Mouse (Mus musculus): Measurements from ENCODE around the gene Cntrob. TPM values are rescaled to one million over a fixed set of nuclear protein-coding genes. Genes with fewer than 3 reads are reported as not detected.

Gene Cntrob
- polyA plus RNA-seq, 1 experiment from 2014 or later, result 17.3 TPM

- Histone ChIP-seq H3K9me3 (no peaks in the 10 kb centered on the region), H3K4me3 (no peak overlapping the region), H3K27me3 (no peaks in the 10 kb centered on the region), H3K27ac (replicated peaks) (no peak overlapping the region), H3K4me2 (no peak overlapping the region), H3K36me3 (no peaks in the 10 kb centered on the region; the same call in 1 of the 2 replicates), H3K9ac (no peak overlapping the region), H3K4me1 (replicated peaks) (no peaks in the 10 kb centered on the region)
- 93% methylated on average over 5 of the region's 5 CpGs for WGBS
- no peak for ATAC-seq (ENCODE audit: low FRiP score, low read depth)
Observed at GRCm38 (mm10) chr11:69291111-69291510, 32.5 kb downstream of the Cntrob start.

GRCm38 (mm10) chr11:69277267-69277666 is 46.3 kb downstream of the Cntrob start:
- no peaks in the 10 kb centered on the region for H3K9me3 ChIP-seq
- H3K27ac ChIP-seq (replicated peaks), result no peak overlapping the region
- WGBS, result 67% methylated on average over 5 of the region's 5 CpGs
- H3K4me2 ChIP-seq, result no peak overlapping the region
- no peaks in the 10 kb centered on the region for H3K4me1 ChIP-seq (replicated peaks)
- H3K9ac ChIP-seq, result no peak overlapping the region
- H3K27me3 ChIP-seq, result no peaks in the 10 kb centered on the region
- no peaks in the 10 kb centered on the region for H3K36me3 ChIP-seq
- H3K4me3 ChIP-seq, result no peak overlapping the region
- no peak for ATAC-seq (ENCODE audit: low FRiP score, low read depth)

- no peak overlapping the region for H3K9ac ChIP-seq
- no peak overlapping the region for H3K4me3 ChIP-seq
- H3K27me3 ChIP-seq, result no peaks in the 10 kb centered on the region
- H3K27ac ChIP-seq (replicated peaks), result no peak overlapping the region
- no peak for ATAC-seq (ENCODE audit: low FRiP score, low read depth)
- no peaks in the 10 kb centered on the region for H3K9me3 ChIP-seq
- 62% methylated on average over 2 of the region's 2 CpGs for WGBS
- no peaks in the 10 kb centered on the region for H3K36me3 ChIP-seq
- H3K4me2 ChIP-seq, result no peak overlapping the region
- H3K4me1 ChIP-seq (replicated peaks), result no peaks in the 10 kb centered on the region
Observed at GRCm38 (mm10) chr11:69276081-69276480, 47.5 kb downstream of the Cntrob start.

GRCm38 (mm10) chr11:69275650-69276049 is 47.9 kb downstream of the Cntrob start:
- H3K4me2 ChIP-seq, result no peak overlapping the region

GRCm38 (mm10) chr11:69272122-69272740 is 51.3 kb downstream of the Cntrob start:
- H3K9ac ChIP-seq, result no peak overlapping the region
- H3K9me3 ChIP-seq, result no peaks in the 10 kb centered on the region
- H3K36me3 ChIP-seq, result no peaks in the 10 kb centered on the region
- H3K4me3 ChIP-seq, result no peak overlapping the region
- no peak overlapping the region for H3K27ac ChIP-seq (replicated peaks)
- no peak for ATAC-seq (ENCODE audit: low FRiP score, low read depth)
- 0 out of 2 replicates have a peak, but pooled peaks cover 3% of the 10 kb centered on the region for H3K4me1 ChIP-seq (replicated peaks)
- WGBS, result 38% methylated on average over 16 of the region's 16 CpGs
- H3K4me2 ChIP-seq, result no peak overlapping the region
- H3K27me3 ChIP-seq, result no peaks in the 10 kb centered on the region

More at GRCm38 (mm10) chr11:69275650-69276049, 47.9 kb downstream of the Cntrob start:
- Histone ChIP-seq H3K4me1 (replicated peaks) (no peaks in the 10 kb centered on the region), H3K36me3 (no peaks in the 10 kb centered on the region), H3K4me3 (no peak overlapping the region), H3K27me3 (no peaks in the 10 kb centered on the region), H3K9ac (no peak overlapping the region), H3K9me3 (no peaks in the 10 kb centered on the region), H3K27ac (replicated peaks) (no peak overlapping the region)
- 84% methylated on average over 6 of the region's 6 CpGs for WGBS
- no peak for ATAC-seq (ENCODE audit: low FRiP score, low read depth)

- Histone ChIP-seq H3K4me3 (no peak overlapping the region), H3K27ac (replicated peaks) (no peak overlapping the region), H3K4me2 (no peak overlapping the region), H3K27me3 (no peaks in the 10 kb centered on the region), H3K4me1 (replicated peaks) (peaks cover 21% of the 10 kb centered on the region), H3K9ac (no peak overlapping the region), H3K9me3 (no peaks in the 10 kb centered on the region), H3K36me3 (no peaks in the 10 kb centered on the region)
- WGBS, result 21% methylated on average over 13 of the region's 13 CpGs
- no peak for ATAC-seq (ENCODE audit: low FRiP score, low read depth)
Observed at GRCm38 (mm10) chr11:69269575-69269974, 54.0 kb downstream of the Cntrob start.

GRCm38 (mm10) chr11:69268100-69268499 is 55.5 kb downstream of the Cntrob start:
- H3K4me2 ChIP-seq, result no peak overlapping the region
- H3K4me3 ChIP-seq, result no peak overlapping the region
- no peak for ATAC-seq (ENCODE audit: low FRiP score, low read depth)
- WGBS, result 82% methylated on average over 13 of the region's 13 CpGs
- no peaks in the 10 kb centered on the region for H3K36me3 ChIP-seq
- no peaks in the 10 kb centered on the region for H3K9me3 ChIP-seq
- no peak overlapping the region for H3K27ac ChIP-seq (replicated peaks)
- no peaks in the 10 kb centered on the region for H3K27me3 ChIP-seq
- peaks cover 21% of the 10 kb centered on the region for H3K4me1 ChIP-seq (replicated peaks)
- no peak overlapping the region for H3K9ac ChIP-seq

- Histone ChIP-seq H3K4me2 (no peak overlapping the region), H3K27me3 (no peaks in the 10 kb centered on the region), H3K9ac (no peak overlapping the region), H3K4me3 (no peak overlapping the region), H3K9me3 (no peaks in the 10 kb centered on the region), H3K4me1 (replicated peaks) (peaks cover 21% of the 10 kb centered on the region), H3K36me3 (no peaks in the 10 kb centered on the region), H3K27ac (replicated peaks) (no peak overlapping the region)
- 24% methylated on average over 7 of the region's 7 CpGs for WGBS
- peak; percentile 42; the same call in 1 of the 2 replicates for ATAC-seq (ENCODE audit: low FRiP score, low read depth)
Observed at GRCm38 (mm10) chr11:69267341-69267740, 56.2 kb downstream of the Cntrob start.

- Histone ChIP-seq H3K9me3 (no peaks in the 10 kb centered on the region), H3K9ac (peak overlapping the region; percentile 17; the same call in 1 of the 2 replicates), H3K4me3 (peak overlapping the region; percentile 17), H3K4me1 (replicated peaks) (peaks cover 21% of the 10 kb centered on the region), H3K36me3 (no peaks in the 10 kb centered on the region), H3K4me2 (peak overlapping the region; percentile 51), H3K27ac (replicated peaks) (peak overlapping the region; percentile 79), H3K27me3 (no peaks in the 10 kb centered on the region)
- peak; percentile 90 for ATAC-seq (ENCODE audit: low FRiP score, low read depth)
- 14% methylated on average over 10 of the region's 10 CpGs for WGBS
Observed at GRCm38 (mm10) chr11:69266253-69266652, 57.3 kb downstream of the Cntrob start.

GRCm38 (mm10) chr11:69265410-69265809 is 58.2 kb downstream of the Cntrob start:
- no peak overlapping the region for H3K9ac ChIP-seq
- ATAC-seq (ENCODE audit: low FRiP score, low read depth), result no peak
- H3K4me3 ChIP-seq, result no peak overlapping the region
- 70% methylated on average over 9 of the region's 9 CpGs for WGBS
- H3K4me2 ChIP-seq, result peak overlapping the region; percentile 51
- peak overlapping the region; percentile 79 for H3K27ac ChIP-seq (replicated peaks)
- no peaks in the 10 kb centered on the region for H3K27me3 ChIP-seq
- no peaks in the 10 kb centered on the region for H3K9me3 ChIP-seq
- H3K4me1 ChIP-seq (replicated peaks), result peaks cover 21% of the 10 kb centered on the region
- H3K36me3 ChIP-seq, result no peaks in the 10 kb centered on the region

- no peaks in the 10 kb centered on the region for H3K9me3 ChIP-seq
- peaks cover 19% of the 10 kb centered on the region for H3K4me1 ChIP-seq (replicated peaks)
- no peaks in the 10 kb centered on the region for H3K36me3 ChIP-seq
- H3K4me3 ChIP-seq, result no peak overlapping the region
- 74% methylated on average over 2 of the region's 2 CpGs for WGBS
- no peak overlapping the region for H3K4me2 ChIP-seq
- no peaks in the 10 kb centered on the region for H3K27me3 ChIP-seq
- ATAC-seq (ENCODE audit: low FRiP score, low read depth), result no peak
- no peak overlapping the region for H3K9ac ChIP-seq
- no peak overlapping the region for H3K27ac ChIP-seq (replicated peaks)
Observed at GRCm38 (mm10) chr11:69264276-69264675, 59.3 kb downstream of the Cntrob start.

GRCm38 (mm10) chr11:69260111-69260510 is 63.5 kb downstream of the Cntrob start:
- Histone ChIP-seq H3K36me3 (no peaks in the 10 kb centered on the region), H3K4me2 (no peak overlapping the region), H3K4me1 (replicated peaks) (0 out of 2 replicates have a peak, but pooled peaks cover 2% of the 10 kb centered on the region), H3K27ac (replicated peaks) (no peak overlapping the region), H3K27me3 (no peaks in the 10 kb centered on the region), H3K4me3 (no peak overlapping the region), H3K9me3 (no peaks in the 10 kb centered on the region), H3K9ac (no peak overlapping the region)
- ATAC-seq (ENCODE audit: low FRiP score, low read depth), result no peak
- WGBS, result 100% methylated on average over 1 of the region's 1 CpGs

- no peak for ATAC-seq (ENCODE audit: low FRiP score, low read depth)
- no peaks in the 10 kb centered on the region for H3K36me3 ChIP-seq
- no peaks in the 10 kb centered on the region for H3K9me3 ChIP-seq
- 56% methylated on average over 5 of the region's 5 CpGs for WGBS
- H3K4me2 ChIP-seq, result no peak overlapping the region
- no peak overlapping the region for H3K4me3 ChIP-seq
- 0 out of 2 replicates have a peak, but pooled peaks cover 2% of the 10 kb centered on the region for H3K4me1 ChIP-seq (replicated peaks)
- H3K27ac ChIP-seq (replicated peaks), result no peak overlapping the region; the same call in 1 of the 2 replicates
- H3K9ac ChIP-seq, result no peak overlapping the region
- H3K27me3 ChIP-seq, result no peaks in the 10 kb centered on the region
Observed at GRCm38 (mm10) chr11:69258287-69258686, 65.3 kb downstream of the Cntrob start.
